Mouse (Mus musculus) kidney, postnatal 10 days (tissue): ENCODE data around the gene Tuba3b.

Source experiments
- DNase-seq: peaks from one replicate; pipeline ENCODE4 v3.0.0; 2021; ENCODE audit warnings: mixed read lengths

The Tuba3b gene

DNA sequence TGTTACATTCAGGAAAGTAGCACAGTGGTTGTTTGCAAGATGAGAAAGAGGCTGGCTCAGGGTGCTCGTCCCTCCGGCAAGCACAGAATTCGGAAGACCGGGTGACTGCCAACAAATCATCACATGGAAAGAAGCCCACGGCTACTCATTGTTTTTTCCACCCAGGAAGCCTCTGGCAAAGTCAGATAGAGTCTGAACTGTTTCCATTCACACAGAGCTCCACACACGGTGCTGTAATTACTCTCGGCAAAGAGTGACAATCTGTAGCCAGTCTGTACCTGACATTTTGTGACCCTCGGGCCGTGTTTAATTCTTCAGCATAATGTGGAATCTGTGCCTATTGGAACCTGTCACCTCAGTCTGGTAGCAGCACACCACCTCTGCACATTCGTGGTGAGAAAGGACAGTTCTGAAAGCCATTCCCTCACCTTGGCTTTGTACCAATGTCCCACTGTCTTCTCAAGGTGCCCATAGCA is 54.1 kb downstream of the Tuba3b start:
- DNase-seq: no peak
